Mouse (Mus musculus) fibroblast of lung, adult 2 months (primary cell): ENCODE measurements around the gene Ccdc78.

Experiments used
- DNase-seq: peaks from one replicate; pipeline ENCODE4 v3.0.0-alpha.2; 2011; ENCODE audit warnings: low read depth

The Ccdc78 gene

GRCm38 (mm10) chr17:25833961-25834594 lies 47.7 kb downstream of the Ccdc78 start:
- DNase-seq: no peak

- DNase-seq: no peak
Observed at GRCm38 (mm10) chr17:25834595-25835222, 48.3 kb downstream of the Ccdc78 start.

- no peak for DNase-seq
Observed at GRCm38 (mm10) chr17:25835301-25835700, 48.9 kb downstream of the Ccdc78 start.

DNA sequence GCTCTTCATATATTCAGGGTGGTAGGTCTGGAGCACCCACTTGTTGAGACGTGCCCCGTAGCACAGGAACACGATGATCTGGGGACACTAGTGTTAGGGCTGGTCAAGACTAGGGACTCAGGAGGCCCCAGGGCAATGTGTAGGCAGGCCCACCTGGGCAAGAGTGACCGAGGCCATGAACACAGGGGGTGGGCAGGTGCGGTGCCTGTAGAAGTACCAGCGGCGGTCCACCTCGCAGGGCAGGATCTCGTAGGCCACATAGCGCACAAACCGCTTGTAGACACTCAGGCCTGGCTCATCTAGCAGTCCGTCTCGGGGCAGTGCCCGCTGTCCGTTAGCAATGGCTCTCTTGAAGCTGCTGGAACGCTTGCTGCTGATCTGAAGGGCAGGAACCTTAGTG lies 49.4 kb downstream of the Ccdc78 start:
- no peak for DNase-seq

- DNase-seq: no peak
Observed at GRCm38 (mm10) chr17:25836397-25837075, 50.2 kb downstream of the Ccdc78 start.

DNA sequence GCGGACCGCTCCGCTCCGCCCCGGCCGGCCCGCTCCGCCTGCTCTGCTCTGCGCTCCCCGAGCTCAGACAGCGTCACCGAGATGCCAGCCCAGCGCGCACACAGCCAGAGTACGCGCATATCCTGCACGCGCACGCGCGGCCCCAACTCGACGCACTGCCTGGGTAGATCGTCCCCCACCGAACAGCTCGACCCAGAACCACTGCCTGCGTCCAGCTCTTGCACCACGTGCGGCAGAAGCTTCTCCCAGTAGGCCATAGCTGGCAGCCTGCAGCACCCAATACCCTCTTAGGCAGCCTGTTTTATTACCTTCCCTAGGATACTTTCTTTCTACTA lies 50.7 kb downstream of the Ccdc78 start, which contains the start of gene Rhbdl1:
Rhbdl1 (minus strand) TSS at position 220 of the 335 bp plus-strand sequence.
- DNase-seq: no peak

GRCm38 (mm10) chr17:25837533-25837932 lies 51.2 kb downstream of the Ccdc78 start:
- DNase-seq: no peak

DNA sequence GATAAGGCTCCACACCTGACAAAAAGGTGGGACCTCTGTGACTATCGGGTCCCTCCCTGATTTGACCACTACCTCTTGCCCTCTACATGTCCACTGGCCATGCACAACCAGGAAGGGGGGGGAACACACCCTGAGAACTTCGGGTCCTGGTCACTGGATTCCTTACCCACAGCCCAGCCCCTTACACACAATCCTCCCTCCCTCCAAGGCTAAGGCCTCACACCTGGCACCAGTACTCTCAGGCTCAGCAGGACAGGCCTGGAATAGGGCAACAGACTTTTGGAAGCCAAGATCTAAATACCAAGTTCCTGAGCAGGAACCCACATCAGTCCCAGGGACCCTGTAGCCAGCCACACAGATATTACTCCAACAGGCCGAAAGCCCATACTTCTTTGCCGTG lies 52.5 kb downstream of the Ccdc78 start:
- no peak for DNase-seq

- DNase-seq: no peak
Observed at GRCm38 (mm10) chr17:25839455-25840235, 53.3 kb downstream of the Ccdc78 start.
